Mouse (Mus musculus): ENCODE data around the gene Pik3c2g.

GRCm38 (mm10) chr6:139874418-139875176 lies 287.6 kb downstream of the Pik3c2g start:
- TF ChIP-seq CTCF (IDR thresholded peaks at IDR 0.05; ENCODE audit: extremely low read depth, insufficient read depth, low read length) (peak; percentile 57), POLR2A (IDR thresholded peaks at IDR 0.05; ENCODE audit: extremely low read depth, insufficient read depth, low read length) (no peak)
